Mouse (Mus musculus): ENCODE data around the gene Hip1.

The Hip1 gene

DNA sequence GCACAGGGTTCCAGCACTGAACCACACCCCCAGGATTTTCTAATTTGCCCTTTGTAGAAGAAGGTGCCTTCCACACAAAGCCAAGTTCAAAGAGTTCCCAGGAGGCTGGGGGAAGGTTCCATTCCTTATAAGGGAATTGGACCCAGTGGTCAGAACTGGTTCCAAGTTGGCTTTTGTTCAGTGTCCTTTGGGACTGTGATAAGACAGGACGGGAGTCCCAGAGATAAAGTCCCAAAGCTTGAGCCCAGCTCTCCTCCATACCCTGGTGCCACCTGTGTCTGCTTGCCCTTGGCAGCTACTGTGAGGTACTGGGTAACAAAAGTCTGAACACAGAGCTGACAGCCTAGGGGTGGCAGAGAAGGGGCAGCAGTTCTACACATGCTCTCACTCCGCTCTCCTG, 185.1 kb downstream of the Hip1 start:
- no peak for DNase-seq

DNA sequence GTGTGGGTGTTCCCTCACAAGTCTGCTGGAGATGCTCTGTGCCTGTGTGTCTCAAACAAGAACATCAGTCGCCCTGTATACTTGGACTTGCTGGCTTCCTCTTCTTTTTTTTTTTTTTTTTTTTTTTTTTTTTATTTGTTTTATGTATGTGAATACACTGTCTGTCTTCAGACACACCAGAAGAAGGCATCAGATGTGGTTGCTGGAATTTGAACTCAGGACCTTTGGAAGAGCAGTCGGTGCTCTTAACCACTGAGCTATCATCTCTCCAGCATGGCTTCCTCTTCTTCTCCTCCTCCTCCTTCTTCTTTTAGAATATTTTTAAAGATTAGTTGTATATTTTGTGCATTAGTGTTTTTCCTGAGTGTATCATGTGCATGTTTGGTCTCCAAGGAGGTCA, 187.4 kb downstream of the Hip1 start:
- no peak for DNase-seq

Data from right cerebral cortex, postnatal 14 days (tissue).